ENCODE assay signal across 11 mouse cellular contexts in the genomic region with DNA sequence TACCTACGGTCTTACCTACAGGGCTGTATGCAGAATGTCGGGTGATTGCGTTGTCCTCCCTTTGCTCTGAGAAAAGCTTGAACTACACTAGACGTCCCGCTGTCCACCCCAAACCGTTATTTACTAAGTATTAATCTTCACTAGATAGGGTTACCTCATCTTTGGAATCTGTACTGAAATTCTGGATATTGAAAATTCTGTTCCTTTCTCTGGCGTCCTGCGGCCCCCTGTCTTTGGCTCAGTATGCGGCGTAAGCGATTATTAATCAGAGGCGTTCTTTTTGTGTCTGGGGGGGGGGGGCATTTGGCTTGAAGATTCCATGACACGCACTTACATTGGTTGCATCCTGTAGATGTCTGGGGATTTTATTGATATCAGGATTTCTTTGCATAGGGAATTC.
A peak's percentile ranks its signal among the peaks of the same experiment; 100 is the strongest.
DNase-seq lines count a peak whose midpoint lies in the region; ATAC-seq and TF ChIP-seq lines count a peak whose summit lies in the region.
"Had no signal": no experiment of that assay in that cellular context is flagged by ENCODE, and none has a peak within 500 bp of the region (broad histone marks: within the 10 kb centered on the region; RNA-seq: fewer than 3 reads in every experiment).

No protein-coding gene starts in this region.

- peak overlapping the region; percentile 87 for H3K4me2 ChIP-seq in forebrain, embryonic 16.5 days (ENCODE audit: low read length)
- peak overlapping the region; percentile 62 for H3K4me2 ChIP-seq in midbrain, embryonic 15.5 days
- H3K4me2 ChIP-seq: liver, embryonic 15.5 days had no signal

- TF ChIP-seq RAD21 in MEL (IDR thresholded peaks at IDR 0.05; ENCODE audit: low read depth, low read length), result no peak

- H3K4me1 ChIP-seq in MEL (ENCODE audit: control insufficient read depth in 1 of 2, insufficient read depth in 2 of 2, low read length in 2 of 2), result peaks cover 2 to 4% of the 10 kb centered on the region in 2 experiments; a peak in 1 of 4 replicates
- no peaks in the 10 kb centered on the region for H3K4me1 ChIP-seq in forebrain, embryonic 16.5 days (replicated peaks; ENCODE audit: control insufficient read depth, insufficient read depth, low read length)
- H3K4me1 ChIP-seq in midbrain, embryonic 15.5 days, result no peaks in the 10 kb centered on the region

- peaks cover 8% of the 10 kb centered on the region; the same call in 1 of the 2 replicates for H3K79me2 ChIP-seq in MEL (ENCODE audit: control insufficient read depth, insufficient read depth, low read length, poor library complexity)

- peak overlapping the region; percentile 31; the same call in 1 of the 2 replicates for H3K9ac ChIP-seq in MEL (ENCODE audit: control insufficient read depth, low read depth, low read length, poor library complexity, severe bottlenecking)
- peak overlapping the region; percentile 77 for H3K9ac ChIP-seq in forebrain, embryonic 16.5 days (replicated peaks; ENCODE audit: low read depth, low read length)
- H3K9ac ChIP-seq in midbrain, embryonic 15.5 days, result peak overlapping the region; percentile 74
- H3K9ac ChIP-seq: kidney, embryonic 15.5 days; liver, embryonic 15.5 days had no signal

- TF ChIP-seq CTCF in MEL (IDR thresholded peaks at IDR 0.05 in 2 of 3, conservative IDR thresholded peaks at IDR 0.05 in 1 of 3; ENCODE audit: control insufficient read depth in 1 of 3, insufficient read depth in 1 of 3, low read depth in 2 of 3, low read length in 3 of 3, poor library complexity in 1 of 3, severe bottlenecking in 1 of 3), result no peak
- TF ChIP-seq CTCF in brain, embryonic 14.5 days (IDR thresholded peaks at IDR 0.05; ENCODE audit: borderline replicate concordance, extremely low read depth, insufficient read depth, insufficient read length), result no peak

- no peak for TF ChIP-seq POLR2A in MEL (IDR thresholded peaks at IDR 0.05; ENCODE audit: control insufficient read depth in 1 of 2, insufficient read depth in 1 of 2, low read depth in 1 of 2, low read length in 2 of 2, poor library complexity in 1 of 2)
- TF ChIP-seq POLR2A in brain, embryonic 14.5 days (IDR thresholded peaks at IDR 0.05; ENCODE audit: borderline replicate concordance, extremely low read depth, insufficient read depth, insufficient read length, poor library complexity, severe bottlenecking), result no peak

- ATAC-seq in forebrain, embryonic 16.5 days, result no peak
- ATAC-seq in midbrain, embryonic 15.5 days (replicated peaks), result no peak

- H3K9me3 ChIP-seq in MEL (replicated peaks; ENCODE audit: insufficient read depth, low read length), result no peaks in the 10 kb centered on the region
- no peaks in the 10 kb centered on the region for H3K9me3 ChIP-seq in forebrain, embryonic 16.5 days (ENCODE audit: control insufficient read depth, low read length)
- no peaks in the 10 kb centered on the region for H3K9me3 ChIP-seq in midbrain, embryonic 15.5 days
- H3K9me3 ChIP-seq: kidney, embryonic 15.5 days; liver, embryonic 15.5 days had no signal

- no peak for TF ChIP-seq EP300 in MEL (IDR thresholded peaks at IDR 0.05; ENCODE audit: low read depth in 1 of 2, low read length in 2 of 2)

- H3K36me3 ChIP-seq in MEL (ENCODE audit: control insufficient read depth in 1 of 2, insufficient read depth in 2 of 2, low read length in 2 of 2), result peaks cover 0 to 2% of the 10 kb centered on the region in 2 experiments; a peak in 1 of 4 replicates
- H3K36me3 ChIP-seq in forebrain, embryonic 16.5 days (ENCODE audit: control insufficient read depth, insufficient read depth), result no peaks in the 10 kb centered on the region
- no peaks in the 10 kb centered on the region for H3K36me3 ChIP-seq in midbrain, embryonic 15.5 days (replicated peaks)
- H3K36me3 ChIP-seq: kidney, embryonic 15.5 days; liver, embryonic 15.5 days had no signal

- 3% methylated on average over 13 of the region's 13 CpGs for WGBS in forebrain, embryonic 16.5 days
- 6% methylated on average over 13 of the region's 13 CpGs for WGBS in midbrain, embryonic 15.5 days

- peak overlapping the region; percentile 47 to 84 for H3K4me3 ChIP-seq in MEL (ENCODE audit: control insufficient read depth in 1 of 2, insufficient read depth in 1 of 2, low read depth in 2 of 2, low read length in 2 of 2)
- H3K4me3 ChIP-seq in forebrain, embryonic 16.5 days (replicated peaks; ENCODE audit: low read length), result peak overlapping the region; percentile 74
- H3K4me3 ChIP-seq in midbrain, embryonic 15.5 days, result peak overlapping the region; percentile 50
- H3K4me3 ChIP-seq: liver, embryonic 15.5 days had no signal

- no peaks in the 10 kb centered on the region for H3K27me3 ChIP-seq in MEL (ENCODE audit: control insufficient read depth in 1 of 2, insufficient read depth in 2 of 2, low read length in 2 of 2)
- no peaks in the 10 kb centered on the region for H3K27me3 ChIP-seq in forebrain, embryonic 16.5 days (replicated peaks; ENCODE audit: control insufficient read depth, insufficient read depth, low read length)
- H3K27me3 ChIP-seq in midbrain, embryonic 15.5 days (replicated peaks), result no peaks in the 10 kb centered on the region

- DNase-seq in MEL (ENCODE audit: low read depth, low spot score), result peak; percentile 32
- DNase-seq in brain, embryonic 14.5 days (ENCODE audit: low read depth), result peak; percentile 83
- no peak for DNase-seq in lung, postnatal 10 days
- DNase-seq in urinary bladder, adult 2 months (ENCODE audit: low spot score), result no peak
- DNase-seq in urinary bladder, postnatal 14 days (ENCODE audit: low spot score), result no peak
- DNase-seq: heart, postnatal 10 days; right cerebral cortex, adult 18-20 months had no signal

- H3K27ac ChIP-seq in MEL (ENCODE audit: control insufficient read depth, low read depth, low read length), result no peak overlapping the region
- peak overlapping the region; percentile 100 for H3K27ac ChIP-seq in forebrain, embryonic 16.5 days (ENCODE audit: low read length)
- peak overlapping the region; percentile 98 for H3K27ac ChIP-seq in midbrain, embryonic 15.5 days
- H3K27ac ChIP-seq: kidney, embryonic 15.5 days; liver, embryonic 15.5 days had no signal

TF ChIP-seq in MEL, 35 proteins besides CTCF, POLR2A, EP300 and RAD21:
- TF ChIP-seq MXI1 (IDR thresholded peaks at IDR 0.05; ENCODE audit: low read depth, low read length) (0 out of 2 replicates have a peak, but pooled peaks have one; percentile 0), MAFK (IDR thresholded peaks at IDR 0.05; ENCODE audit: borderline replicate concordance, low read depth, low read length) (no peak)

Comparison
In these comparisons a context has a peak if more than half of its experiments do, and no peak if none do; other contexts are left out.
1. DNase-seq: peak in MEL (single experiment) and brain, embryonic 14.5 days (single experiment); none in lung, postnatal 10 days (single experiment), urinary bladder, adult 2 months (single experiment) and urinary bladder, postnatal 14 days (single experiment).
2. Peak in every context shown above with its lines, with median percentiles within 50 percentile points of each other: H3K4me3 ChIP-seq and H3K9ac ChIP-seq.